Mouse (Mus musculus) CH12.LX (cell line): ENCODE measurements around the gene Gpx3. TPM values are rescaled to one million over a fixed set of nuclear protein-coding genes. Genes with fewer than 3 reads are reported as not detected.

Experiments used
- DNase-seq: peaks from one replicate; pipeline ENCODE4 v3.0.0-alpha.2; 2013; ENCODE audit errors: extremely low read depth
- H3K27ac ChIP-seq: 2 replicates; pipeline ENCODE4 v1.5.1; 2012; ENCODE audit warnings: low read depth, mild to moderate bottlenecking, control low read depth, moderate library complexity; ENCODE audit not compliant: insufficient read depth
- H3K27me3 ChIP-seq: replicated peaks from 2 replicates; pipeline ENCODE3; 2012; ENCODE audit warnings: inconsistent platforms
- H3K36me3 ChIP-seq, 2 experiments: replicated peaks in 1 of 2; 2 replicates each; pipeline versions ENCODE3 to v1.6.1; 2012; ENCODE audit warnings: inconsistent platforms in 1 of 2, low read length in 1 of 2, mild to moderate bottlenecking in 1 of 2, mixed read lengths in 1 of 2, moderate library complexity in 1 of 2; ENCODE audit not compliant: control insufficient read depth in 1 of 2, insufficient read depth in 1 of 2
- H3K4me1 ChIP-seq, 2 experiments: 2 replicates each; pipeline ENCODE4 v1.6.1; 2012; ENCODE audit warnings: inconsistent platforms in 1 of 2, moderate library complexity in 1 of 2; ENCODE audit not compliant: insufficient read depth in 2 of 2, control insufficient read depth in 1 of 2
- H3K4me2 ChIP-seq: 2 replicates; pipeline ENCODE4 v1.6.1; 2012; ENCODE audit warnings: low read depth, mild to moderate bottlenecking, control low read depth; ENCODE audit not compliant: poor library complexity, insufficient read depth, severe bottlenecking
- H3K4me3 ChIP-seq, 3 experiments: fragments of 150-350 bp in 1 of 3; sonication (generic) in 1 of 3; replicated peaks in 1 of 3; 2 replicates each; pipeline versions ENCODE3 to v1.5.1; 2011 to 2012; ENCODE audit warnings: low read depth in 2 of 3, low read length in 2 of 3, mild to moderate bottlenecking in 2 of 3, moderate library complexity in 2 of 3, control low read depth in 1 of 3, improper control_type of control experiment in 1 of 3, inconsistent platforms in 1 of 3, mixed read lengths in 1 of 3; ENCODE audit not compliant: poor library complexity in 1 of 3
- H3K79me2 ChIP-seq: replicated peaks from 2 replicates; pipeline ENCODE4 v1.6.1; 2012; ENCODE audit warnings: mild to moderate bottlenecking, moderate library complexity; ENCODE audit not compliant: control insufficient read depth, poor library complexity, insufficient read depth, severe bottlenecking; ENCODE audit errors: extremely low read depth
- H3K9ac ChIP-seq: 2 replicates; pipeline ENCODE4 v1.6.1; 2012; ENCODE audit warnings: low read depth, mild to moderate bottlenecking, control low read depth, moderate library complexity; ENCODE audit not compliant: insufficient read depth
- H3K9me3 ChIP-seq: replicated peaks from 2 replicates; pipeline ENCODE3; 2012; ENCODE audit warnings: low read length, inconsistent platforms, mixed read lengths
- CHD2 ChIP-seq: IDR thresholded peaks from 2 replicates; pipeline ENCODE4 v1.6.1; 2011; ENCODE audit warnings: low read length, improper control_type of control experiment
- CTCF ChIP-seq, 2 experiments: IDR thresholded peaks in 1 of 2; conservative IDR thresholded peaks in 1 of 2; 2 replicates each; pipeline ENCODE4 v1.5.1; 2011 to 2012; ENCODE audit warnings: low read depth in 2 of 2, low read length in 2 of 2, improper control_type of control experiment in 1 of 2, inconsistent platforms in 1 of 2, mild to moderate bottlenecking in 1 of 2, moderate library complexity in 1 of 2
- ELF1 ChIP-seq: IDR thresholded peaks from 2 replicates; pipeline ENCODE4 v1.6.1; 2014; ENCODE audit warnings: low read depth, mild to moderate bottlenecking, inconsistent platforms, low read length, improper control_type of control experiment
- EP300 ChIP-seq: IDR thresholded peaks from 2 replicates; pipeline ENCODE4 v1.6.1; 2011; ENCODE audit warnings: low read length, improper control_type of control experiment
- HCFC1 ChIP-seq: IDR thresholded peaks from 2 replicates; pipeline ENCODE4 v1.6.1; 2012; ENCODE audit warnings: low read depth, mild to moderate bottlenecking, inconsistent platforms, low read length, improper control_type of control experiment
- JUN ChIP-seq: IDR thresholded peaks from 2 replicates; pipeline ENCODE4 v1.6.1; 2011; ENCODE audit warnings: low read depth, mild to moderate bottlenecking, low read length, improper control_type of control experiment, moderate library complexity; ENCODE audit not compliant: insufficient read depth
- MAFK ChIP-seq: IDR thresholded peaks from 2 replicates; pipeline ENCODE4 v1.6.1; 2011; ENCODE audit warnings: low read length, improper control_type of control experiment; ENCODE audit not compliant: insufficient replicate concordance
- MEF2A ChIP-seq: IDR thresholded peaks from 2 replicates; pipeline ENCODE4 v1.6.1; 2014; ENCODE audit warnings: low read depth, mild to moderate bottlenecking, inconsistent platforms, low read length, improper control_type of control experiment, borderline replicate concordance
- NRF1 ChIP-seq: IDR thresholded peaks from 2 replicates; pipeline ENCODE4 v1.6.1; 2014; ENCODE audit warnings: low read depth, mild to moderate bottlenecking, inconsistent platforms, low read length, improper control_type of control experiment, moderate library complexity
- POLR2AphosphoS2 ChIP-seq: IDR thresholded peaks from 2 replicates; pipeline ENCODE4 v1.6.1; 2011; ENCODE audit warnings: low read depth, low read length, improper control_type of control experiment
- RAD21 ChIP-seq: IDR thresholded peaks from 2 replicates; pipeline ENCODE4 v1.6.1; 2011; ENCODE audit warnings: low read depth, mild to moderate bottlenecking, low read length, improper control_type of control experiment, moderate library complexity
- RCOR1 ChIP-seq: conservative IDR thresholded peaks from 2 replicates; pipeline ENCODE4 v1.6.1; 2012; ENCODE audit warnings: low read depth, mild to moderate bottlenecking, inconsistent platforms, low read length, improper control_type of control experiment
- SMC3 ChIP-seq: IDR thresholded peaks from 2 replicates; pipeline ENCODE4 v1.6.1; 2011; ENCODE audit warnings: low read depth, low read length, improper control_type of control experiment
- ZKSCAN1 ChIP-seq: IDR thresholded peaks from 2 replicates; pipeline ENCODE4 v1.6.1; 2012; ENCODE audit warnings: low read depth, inconsistent platforms, low read length, improper control_type of control experiment, borderline replicate concordance
- ZNF384 ChIP-seq: IDR thresholded peaks from 2 replicates; pipeline ENCODE4 v1.6.1; 2012; ENCODE audit warnings: low read depth, low read length, improper control_type of control experiment, inconsistent platforms
- dilution Hi-C: fragments of 300-500 bp; cut with MboI; formaldehyde crosslinking; loops from 2 replicates; pipeline ENCODE4 v1.14.3; 2020; ENCODE audit warnings: low sequenced_read_pairs; ENCODE audit not compliant: extremely low pct_unique_long_range_greater_than_20kb, extremely low pct_ligation_motif_present
- in situ Hi-C: fragments of 300-500 bp; cut with MboI; formaldehyde crosslinking; loops from 3 replicates; pipeline ENCODE4 v1.14.3; 2019; ENCODE audit warnings: low sequenced_read_pairs, low pct_ligation_motif_present, low pct_unique_long_range_greater_than_20kb, mixed read lengths
- polyA plus RNA-seq: library from polyadenylated mRNA; unstranded; fragments of >175 nt; gene quantifications from 2 replicates; pipeline ENCODE4 v1.2.1, GENCODE M21; 2012; ENCODE audit warnings: low read depth; ENCODE audit not compliant: insufficient read length
- total RNA-seq, 2 experiments: library from RNA; depleted of rRNA; stranded (reverse); fragments of 300-350 nt in 1 of 2; fragments of >200 nt in 1 of 2; gene quantifications; 2 replicates each; pipeline ENCODE4 v1.2.3; 2012 to 2014

Gpx3 gene
- total and polyA plus RNA-seq, 3 experiments: 0.63 TPM; not detected in 2

DNA sequence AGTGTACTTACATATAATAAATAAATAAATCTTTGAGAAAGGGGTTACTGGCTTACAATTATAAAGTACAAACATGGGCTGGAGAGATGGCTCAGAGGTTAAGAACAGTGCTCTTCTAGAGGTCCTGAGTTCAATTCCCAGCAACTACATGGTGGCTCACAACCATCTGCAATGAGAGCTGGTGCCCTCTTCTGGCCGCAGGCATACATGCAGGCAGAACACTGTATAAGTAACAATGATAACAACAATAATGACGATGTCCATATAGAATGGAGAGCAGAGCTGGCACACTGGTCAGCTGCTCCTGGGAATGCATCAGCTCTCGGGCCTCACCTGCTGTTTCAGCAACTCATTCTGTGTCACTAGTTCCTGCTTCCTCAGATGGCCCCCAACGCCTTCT, 16.0 kb downstream of the Gpx3 start:
- in situ Hi-C loops: no loop called here
- no peak overlapping the region for H3K4me3 ChIP-seq
- H3K27ac ChIP-seq: no peak overlapping the region
- H3K36me3 ChIP-seq: peaks cover 91 to 97% of the 10 kb centered on the region in 2 experiments
- no peaks in the 10 kb centered on the region for H3K79me2 ChIP-seq
- H3K9ac ChIP-seq: no peak overlapping the region
- DNase-seq: no peak
- H3K4me2 ChIP-seq: no peak overlapping the region
- H3K9me3 ChIP-seq: peaks cover 3% of the 10 kb centered on the region
- dilution Hi-C loops: no loop called here
- peaks cover 0 to 20% of the 10 kb centered on the region in 2 experiments; a peak in 2 of 4 replicates for H3K4me1 ChIP-seq
- no peak for TF ChIP-seq RCOR1
- TF ChIP-seq SMC3: peak; percentile 52
- TF ChIP-seq HCFC1: no peak
- TF ChIP-seq MAFK: no peak
- TF ChIP-seq CTCF (conservative IDR thresholded peaks at IDR 0.05 in 1 of 2, IDR thresholded peaks at IDR 0.05 in 1 of 2; ENCODE audit: low read depth in 2 of 2, low read length in 2 of 2): peak; percentile 57 to 64
- peak; percentile 29 for TF ChIP-seq RAD21
- no peak for TF ChIP-seq ZNF384
- no peak for TF ChIP-seq CHD2
- TF ChIP-seq, all 38 proteins: peak for 3
- no peaks in the 10 kb centered on the region for H3K27me3 ChIP-seq

DNA sequence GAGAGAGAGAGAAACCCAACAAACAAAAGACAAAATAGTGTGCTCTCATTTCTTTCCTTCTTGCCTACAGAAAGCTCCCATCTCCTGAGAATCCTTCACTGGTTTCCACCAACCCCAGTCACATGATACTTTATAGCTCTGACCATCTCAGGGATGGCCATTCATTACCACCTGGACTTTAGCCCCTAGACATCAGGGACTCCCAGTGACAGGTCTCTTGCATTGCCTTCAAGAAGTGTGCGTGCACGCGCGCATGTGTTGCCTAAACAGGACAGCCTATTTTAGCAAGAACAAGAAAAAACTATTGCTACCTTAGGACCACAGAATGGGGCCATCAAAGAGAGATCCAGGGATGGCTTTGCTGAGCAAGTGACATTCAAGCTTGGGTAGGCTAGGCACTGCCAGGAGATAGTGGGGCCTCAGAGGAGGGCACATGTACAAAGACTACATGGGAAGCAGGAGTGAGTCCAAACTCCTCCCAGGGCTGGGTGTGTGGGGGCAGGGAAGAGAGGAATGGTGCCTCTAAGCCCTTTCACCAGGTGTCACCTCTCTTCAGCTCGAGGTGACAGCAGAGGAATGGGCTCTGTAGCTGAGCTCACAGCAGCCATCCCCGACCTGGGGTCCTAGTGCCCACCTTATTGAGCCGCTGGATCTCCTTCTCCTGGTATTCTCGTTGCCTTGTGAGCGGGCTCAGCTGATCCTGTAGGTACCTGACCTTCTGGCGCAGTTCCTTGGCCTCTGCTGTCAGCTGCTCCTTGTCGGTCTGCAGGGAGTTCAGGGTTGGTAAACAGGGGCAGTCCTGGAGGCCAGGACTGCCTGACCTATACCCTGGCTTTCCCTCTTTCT, 18.1 kb downstream of the Gpx3 start:
- TF ChIP-seq ZKSCAN1 (no peak), POLR2AphosphoS2 (0 out of 2 replicates have a peak, but pooled peaks have one; percentile 9), NRF1 (no peak), JUN (no peak), MEF2A (no peak), EP300 (no peak), ELF1 (no peak)
- H3K4me2 ChIP-seq: no peak overlapping the region
- dilution Hi-C loops: no loop called here
- no peak overlapping the region for H3K4me3 ChIP-seq
- H3K36me3 ChIP-seq: peaks cover 86 to 94% of the 10 kb centered on the region in 2 experiments
- DNase-seq: no peak
- peaks cover 0 to 33% of the 10 kb centered on the region in 2 experiments; a peak in 2 of 4 replicates for H3K4me1 ChIP-seq
- no peak overlapping the region for H3K27ac ChIP-seq
- H3K9ac ChIP-seq: no peak overlapping the region
- no peaks in the 10 kb centered on the region for H3K79me2 ChIP-seq
- peaks cover 3% of the 10 kb centered on the region for H3K9me3 ChIP-seq
- in situ Hi-C loops: no loop called here
- H3K27me3 ChIP-seq: no peaks in the 10 kb centered on the region
